Mouse (Mus musculus) gastrocnemius, adult 18-20 months (tissue): ENCODE measurements at regions not wholly inside any gene's neighbourhood (a gene's known extent, or its start where the extent isn't known, plus 50 kb on each side); places are given as distances from the start of the nearest gene placed in this dataset.
A peak's percentile ranks its signal among the peaks of the same experiment; 100 is the strongest.

Source experiments
- DNase-seq: peaks from one replicate; pipeline ENCODE4 v3.0.0; 2021; ENCODE audit warnings: low spot score

GRCm38 (mm10) chr10:112863808-112864207, 65.0 kb downstream of the Atxn7l3b start:
- DNase-seq = no peak

- no peak for DNase-seq
These were observed 65.4 kb downstream of the Atxn7l3b start for GRCm38 (mm10) chr10:112863375-112863774.

GRCm38 (mm10) chr10:112851997-112852396, 76.8 kb downstream of the Atxn7l3b start:
- DNase-seq = no peak

- no peak for DNase-seq
These were observed 82.6 kb downstream of the Atxn7l3b start for GRCm38 (mm10) chr10:112846225-112846624.

- DNase-seq = no peak
These were observed 91.3 kb downstream of the Atxn7l3b start for GRCm38 (mm10) chr10:112837400-112838035.

GRCm38 (mm10) chr10:112835970-112836369, 92.8 kb downstream of the Atxn7l3b start:
- no peak for DNase-seq

- no peak for DNase-seq
These were observed 93.3 kb downstream of the Atxn7l3b start for GRCm38 (mm10) chr10:112835508-112835907.

- DNase-seq = no peak
These were observed 118.6 kb downstream of the Atxn7l3b start for GRCm38 (mm10) chr10:112810181-112810580.

GRCm38 (mm10) chr10:112803557-112803956, 125.2 kb downstream of the Atxn7l3b start:
- DNase-seq = no peak

- peak; percentile 8 for DNase-seq
These were observed 127.2 kb downstream of the Atxn7l3b start for GRCm38 (mm10) chr10:112801560-112801959.

GRCm38 (mm10) chr10:112798603-112799002, 130.2 kb downstream of the Atxn7l3b start:
- no peak for DNase-seq

- DNase-seq = no peak
These were observed 130.7 kb downstream of the Atxn7l3b start for GRCm38 (mm10) chr10:112798090-112798489.

GRCm38 (mm10) chr10:112795938-112796337, 132.9 kb downstream of the Atxn7l3b start:
- no peak for DNase-seq

GRCm38 (mm10) chr10:112795473-112795872, 133.3 kb downstream of the Atxn7l3b start:
- DNase-seq = no peak

- DNase-seq = no peak
These were observed 140.6 kb downstream of the Atxn7l3b start for GRCm38 (mm10) chr10:112788236-112788635.

- no peak for DNase-seq
These were observed 154.5 kb downstream of the Atxn7l3b start for GRCm38 (mm10) chr10:112774262-112774661.

GRCm38 (mm10) chr10:112746683-112747082, 182.1 kb downstream of the Atxn7l3b start:
- no peak for DNase-seq

- DNase-seq = no peak
These were observed 185.3 kb downstream of the Atxn7l3b start for GRCm38 (mm10) chr10:112743527-112743926.

GRCm38 (mm10) chr10:112742123-112742522, 186.7 kb downstream of the Atxn7l3b start:
- DNase-seq = no peak
